In genomic region chr17:4541020-4541743, GRCm38 (mm10) we compare ENCODE assay signal across 15 mouse cellular contexts.
DNase-seq lines count a peak whose midpoint lies in the region; ATAC-seq lines count a peak whose summit lies in the region.
"Had no signal": no experiment of that assay in that cellular context is flagged by ENCODE, and none has a peak within 500 bp of the region (broad histone marks: within the 10 kb centered on the region; RNA-seq: fewer than 3 reads in every experiment).

No protein-coding gene starts in this region.

- no peak overlapping the region for H3K27ac ChIP-seq in forebrain, embryonic 11.5 days (ENCODE audit: low read depth, low read length)
- no peak overlapping the region for H3K27ac ChIP-seq in forebrain, embryonic 10.5 days
- 0 out of 2 replicates have a peak overlapping the region, but pooled peaks have one; percentile 7 for H3K27ac ChIP-seq in forebrain, embryonic 15.5 days (replicated peaks)
- no peak overlapping the region for H3K27ac ChIP-seq in neural tube, embryonic 11.5 days (ENCODE audit: low read depth, low read length)
- H3K27ac ChIP-seq: embryonic facial prominence, embryonic 15.5 days; gastrocnemius, adult 2 months; limb, embryonic 15.5 days had no signal

- ATAC-seq in forebrain, embryonic 11.5 days (replicated peaks; ENCODE audit: low FRiP score), result no peak
- peak; percentile 87 for ATAC-seq in forebrain, embryonic 15.5 days (replicated peaks)
- ATAC-seq in neural tube, embryonic 11.5 days (ENCODE audit: insufficient read depth, low FRiP score, low TSS enrichment), result peak; percentile 68
- ATAC-seq: intestine, embryonic 16.5 days had no signal

- H3K9ac ChIP-seq in forebrain, embryonic 11.5 days (ENCODE audit: low read length), result no peak overlapping the region
- no peak overlapping the region for H3K9ac ChIP-seq in forebrain, embryonic 15.5 days (replicated peaks)
- H3K9ac ChIP-seq in neural tube, embryonic 11.5 days (ENCODE audit: low read length), result no peak overlapping the region
- H3K9ac ChIP-seq: embryonic facial prominence, embryonic 15.5 days; limb, embryonic 15.5 days had no signal

- peak; percentile 61 for DNase-seq in forebrain, embryonic 11.5 days (ENCODE audit: low spot score)
- DNase-seq in forebrain, embryonic 10.5 days (ENCODE audit: extremely low spot score, low spot score), result no peak
- peak; percentile 16 to 22 for DNase-seq in layer of hippocampus, adult 8-10 months (ENCODE audit: low spot score in 2 of 2)
- peak; percentile 65 for DNase-seq in neural tube, embryonic 11.5 days (ENCODE audit: low spot score)
- no peak for DNase-seq in urinary bladder, postnatal 36 days (ENCODE audit: low spot score in 2 of 2)
- DNase-seq in c-Kit-positive CD71-positive TER-119-positive erythroid progenitor cells, embryonic 14.5 days (ENCODE audit: low spot score), result no peak
- DNase-seq in left cerebral cortex, postnatal 10 days (ENCODE audit: extremely low spot score in 1 of 2, low spot score in 2 of 2), result no peak
- DNase-seq: adrenal gland, adult 8-10 months; cerebellum, adult 18-20 months; gastrocnemius, adult 2 months had no signal

- no peaks in the 10 kb centered on the region for H3K36me3 ChIP-seq in forebrain, embryonic 11.5 days (ENCODE audit: control insufficient read depth, insufficient read depth, low read length)
- no peaks in the 10 kb centered on the region for H3K36me3 ChIP-seq in forebrain, embryonic 10.5 days (replicated peaks)
- no peaks in the 10 kb centered on the region for H3K36me3 ChIP-seq in forebrain, embryonic 15.5 days
- no peaks in the 10 kb centered on the region for H3K36me3 ChIP-seq in neural tube, embryonic 11.5 days (ENCODE audit: control insufficient read depth, insufficient read depth, low read length)
- H3K36me3 ChIP-seq: embryonic facial prominence, embryonic 15.5 days; G1E; limb, embryonic 15.5 days had no signal

- H3K4me3 ChIP-seq in forebrain, embryonic 11.5 days (ENCODE audit: low read depth, low read length), result no peak overlapping the region
- H3K4me3 ChIP-seq in forebrain, embryonic 10.5 days, result no peak overlapping the region
- H3K4me3 ChIP-seq in forebrain, embryonic 15.5 days, result no peak overlapping the region
- no peak overlapping the region for H3K4me3 ChIP-seq in neural tube, embryonic 11.5 days (ENCODE audit: low read depth, low read length)
- H3K4me3 ChIP-seq: embryonic facial prominence, embryonic 15.5 days; gastrocnemius, adult 2 months; limb, embryonic 15.5 days had no signal

- no peaks in the 10 kb centered on the region for H3K9me3 ChIP-seq in forebrain, embryonic 11.5 days (ENCODE audit: control insufficient read depth, low read length)
- H3K9me3 ChIP-seq in forebrain, embryonic 10.5 days, result 0 out of 2 replicates have a peak, but pooled peaks cover 5% of the 10 kb centered on the region
- no peaks in the 10 kb centered on the region for H3K9me3 ChIP-seq in forebrain, embryonic 15.5 days
- no peaks in the 10 kb centered on the region for H3K9me3 ChIP-seq in neural tube, embryonic 11.5 days (ENCODE audit: control insufficient read depth, low read length)
- H3K9me3 ChIP-seq: embryonic facial prominence, embryonic 15.5 days; G1E; limb, embryonic 15.5 days had no signal

- no peaks in the 10 kb centered on the region for H3K4me1 ChIP-seq in forebrain, embryonic 11.5 days (replicated peaks; ENCODE audit: control insufficient read depth, insufficient read depth, low read length)
- H3K4me1 ChIP-seq in forebrain, embryonic 10.5 days, result peaks cover 8% of the 10 kb centered on the region
- peaks cover 9% of the 10 kb centered on the region for H3K4me1 ChIP-seq in forebrain, embryonic 15.5 days
- no peaks in the 10 kb centered on the region for H3K4me1 ChIP-seq in neural tube, embryonic 11.5 days (ENCODE audit: control insufficient read depth, insufficient read depth, low read length)
- H3K4me1 ChIP-seq: embryonic facial prominence, embryonic 15.5 days; limb, embryonic 15.5 days had no signal

- WGBS in forebrain, embryonic 11.5 days, result 31% methylated on average over 7 of the region's 7 CpGs
- WGBS in forebrain, embryonic 10.5 days, result 30% methylated on average over 7 of the region's 7 CpGs
- 15% methylated on average over 7 of the region's 7 CpGs for WGBS in forebrain, embryonic 15.5 days
- 39% methylated on average over 7 of the region's 7 CpGs for WGBS in neural tube, embryonic 11.5 days

- intact Hi-C loops in left cerebral cortex, postnatal 10 days (cut with DNase I), result no loop called here

- no peak overlapping the region for H3K4me2 ChIP-seq in forebrain, embryonic 11.5 days (ENCODE audit: low read depth, low read length, severe bottlenecking)
- no peak overlapping the region for H3K4me2 ChIP-seq in forebrain, embryonic 15.5 days (replicated peaks)
- H3K4me2 ChIP-seq in neural tube, embryonic 11.5 days (ENCODE audit: low read depth), result no peak overlapping the region
- H3K4me2 ChIP-seq: embryonic facial prominence, embryonic 15.5 days; limb, embryonic 15.5 days had no signal

- H3K27me3 ChIP-seq in forebrain, embryonic 11.5 days (ENCODE audit: control insufficient read depth, insufficient read depth, low read length), result no peaks in the 10 kb centered on the region
- H3K27me3 ChIP-seq in forebrain, embryonic 10.5 days (ENCODE audit: poor library complexity, severe bottlenecking), result 0 out of 2 replicates have a peak, but pooled peaks cover 4% of the 10 kb centered on the region
- H3K27me3 ChIP-seq in forebrain, embryonic 15.5 days, result no peaks in the 10 kb centered on the region
- no peaks in the 10 kb centered on the region for H3K27me3 ChIP-seq in neural tube, embryonic 11.5 days (ENCODE audit: control insufficient read depth, insufficient read depth, low read length)
- H3K27me3 ChIP-seq: embryonic facial prominence, embryonic 15.5 days; limb, embryonic 15.5 days had no signal

Comparison
In these comparisons a context has a peak if more than half of its experiments do, and no peak if none do; other contexts are left out.
1. DNase-seq: peak in forebrain, embryonic 11.5 days (single experiment), layer of hippocampus, adult 8-10 months (2 of 2) and neural tube, embryonic 11.5 days (single experiment); none in forebrain, embryonic 10.5 days (single experiment), urinary bladder, postnatal 36 days (0 of 2), c-Kit-positive CD71-positive TER-119-positive erythroid progenitor cells, embryonic 14.5 days (single experiment) and left cerebral cortex, postnatal 10 days (0 of 2).